Mouse (Mus musculus) urinary bladder, adult 2 months (tissue): ENCODE data around the gene Olfr5. TPM values are rescaled to one million over a fixed set of nuclear protein-coding genes. Genes with fewer than 3 reads are reported as not detected.
"Not testable (repeated sequence)": the region's sequence is repeated elsewhere in the genome, so short reads cannot be mapped to it uniquely, and the experiment has no call there.

Source experiments
- DNase-seq: peaks from one replicate; pipeline ENCODE4 v3.0.0; 2022; ENCODE audit warnings: low spot score
- polyA plus RNA-seq: library from polyadenylated mRNA; depleted of rRNA; stranded (reverse); fragments of >200 nt; gene quantifications from 2 replicates; pipeline ENCODE4 v1.2.3, GENCODE M21; 2012; rRNA removed

The Olfr5 gene
- not detected in 2 replicates for polyA plus RNA-seq

DNA sequence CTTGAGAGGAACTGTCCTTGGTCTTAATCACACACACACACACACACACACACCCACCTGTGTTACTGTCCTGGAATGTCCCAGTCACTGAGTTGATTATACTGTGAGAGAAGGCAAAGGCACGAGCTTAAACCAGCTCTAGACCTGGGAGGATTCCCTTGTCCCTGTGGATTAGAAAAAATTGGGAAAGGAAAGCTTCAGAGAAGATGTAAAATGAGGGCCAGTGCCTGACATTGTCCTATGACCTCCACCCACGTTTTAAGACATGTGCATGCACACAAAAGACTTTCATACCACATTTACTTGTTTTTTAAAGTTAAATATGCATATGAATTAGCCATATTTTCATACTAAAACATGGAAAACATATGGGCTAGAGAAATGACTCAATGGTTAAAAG lies at the start of gene Olfr5:
Gene Olfr5 (minus strand): TSS at position 101 of the 400 bp plus-strand sequence.
- DNase-seq = no peak

DNA sequence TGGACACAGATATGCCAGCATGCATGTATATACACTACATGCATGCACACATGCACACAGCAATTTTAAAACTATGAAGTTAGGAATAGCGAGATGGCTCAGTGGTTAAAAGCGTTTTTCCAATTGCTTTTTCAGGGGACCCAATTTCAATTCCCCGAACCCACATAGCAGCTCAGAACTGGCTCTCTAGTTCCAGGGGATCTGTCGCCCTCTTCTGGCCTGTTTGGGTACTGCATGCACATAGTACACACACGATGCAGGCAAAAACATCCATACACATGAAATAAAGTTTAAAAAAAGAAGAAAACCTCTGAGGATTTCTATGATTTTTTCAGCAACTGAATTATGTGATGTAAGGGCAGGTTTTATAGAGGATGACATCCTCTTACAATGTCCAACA lies 39.4 kb upstream of the Olfr5 start:
- no peak for DNase-seq

DNA sequence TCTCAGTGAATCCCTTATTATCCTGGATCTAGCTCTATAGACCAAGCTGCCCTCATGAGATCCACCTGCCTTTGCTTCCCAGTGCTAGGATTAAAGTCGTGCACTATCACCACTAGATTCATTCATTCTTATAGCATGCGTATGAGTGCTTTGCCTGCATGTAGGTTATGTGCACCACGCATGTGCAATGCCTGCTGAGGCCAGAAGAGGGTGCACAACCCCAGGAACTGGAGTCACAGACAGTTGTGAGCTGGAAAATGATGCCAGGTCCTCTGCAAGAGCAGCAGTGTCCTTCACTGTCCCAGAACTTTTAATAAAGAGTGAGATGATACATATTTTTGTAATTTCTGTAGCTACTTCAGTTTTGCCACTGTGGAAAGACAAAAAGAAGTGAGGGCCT lies 38.3 kb upstream of the Olfr5 start:
- DNase-seq = no peak

DNA sequence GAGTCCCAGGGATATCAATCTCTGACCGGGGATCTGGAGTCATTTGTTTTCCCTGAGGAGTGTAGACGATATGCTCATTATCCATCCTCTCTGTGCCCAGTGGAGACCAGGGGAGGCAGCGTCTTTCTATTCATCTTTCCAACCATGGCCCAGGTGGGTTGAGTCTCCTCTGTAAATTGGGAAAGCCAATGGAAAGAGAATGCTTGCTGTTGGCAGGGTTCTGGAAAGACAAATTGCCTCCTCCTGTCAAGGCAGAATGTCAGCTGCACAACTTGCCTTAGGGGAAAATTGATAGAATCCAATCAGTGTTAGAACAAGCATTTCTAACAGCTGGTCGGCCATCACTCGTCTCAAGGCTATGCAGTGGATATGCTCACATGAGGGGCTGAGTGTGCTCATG lies 36.1 kb upstream of the Olfr5 start, which contains the start of gene Olfr1349:
Gene Olfr1349 (minus strand): TSS at position 101 of the 400 bp plus-strand sequence.
- no peak for DNase-seq

DNA sequence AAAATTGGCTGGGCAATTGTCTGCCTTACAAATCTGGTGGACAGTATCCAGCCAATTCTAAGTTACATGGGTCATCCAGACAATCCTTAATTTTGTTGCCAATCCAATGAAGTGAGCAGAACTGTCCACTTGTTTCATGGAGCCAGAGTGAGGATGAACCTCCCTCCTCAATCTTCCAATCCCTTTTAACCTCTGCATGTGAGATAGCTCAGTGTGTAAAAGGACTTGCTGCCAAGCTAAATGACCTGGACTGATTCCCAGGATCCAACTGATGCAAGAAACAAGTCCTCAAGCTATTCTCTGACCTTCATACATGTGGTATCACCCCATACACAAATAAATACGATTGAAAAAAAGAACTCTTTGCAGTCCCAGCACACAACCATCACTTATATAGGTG lies 34.9 kb upstream of the Olfr5 start:
- DNase-seq = no peak

DNA sequence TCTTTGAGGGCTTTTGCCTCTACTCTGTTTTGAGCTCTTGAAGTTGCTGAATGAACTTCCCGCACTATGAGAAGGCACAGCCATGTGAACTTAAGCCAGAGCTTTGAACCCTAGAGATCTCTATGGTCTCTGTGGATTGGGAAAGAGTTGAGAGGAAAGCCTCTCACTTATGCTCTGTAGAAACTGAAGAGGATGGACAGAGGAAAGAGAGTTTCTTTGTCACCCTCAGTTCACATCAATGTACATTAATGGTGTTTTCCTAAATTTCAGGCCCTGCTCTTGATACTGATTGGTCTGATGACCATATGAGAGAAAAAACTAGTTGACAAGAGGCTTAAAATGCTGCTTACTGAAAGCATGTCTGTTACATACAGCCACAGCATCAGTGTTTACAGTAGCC lies 21.9 kb upstream of the Olfr5 start, which contains the start of gene Olfr1348:
Gene Olfr1348 (minus strand): TSS at position 101 of the 400 bp plus-strand sequence.
- DNase-seq = no peak

DNA sequence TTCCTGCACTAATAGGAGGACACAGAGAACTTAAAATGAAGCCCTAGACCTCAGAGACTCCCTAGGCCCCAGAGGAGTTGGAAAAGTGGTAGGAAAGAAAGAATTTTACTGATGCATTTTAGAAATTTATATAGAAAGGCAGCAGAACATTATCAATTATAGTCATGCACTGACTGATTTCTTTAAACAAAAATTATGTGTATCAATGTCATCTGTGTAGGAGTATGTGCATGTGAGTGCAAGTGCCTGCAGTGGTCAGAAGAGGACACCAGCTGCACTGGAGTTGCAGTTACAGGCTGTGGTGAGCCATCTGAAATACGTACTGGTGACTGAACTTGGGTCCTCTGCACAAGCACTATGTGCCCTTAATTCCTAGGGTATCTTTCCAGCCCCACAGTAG lies 12.9 kb upstream of the Olfr5 start, which contains the start of gene Olfr1347:
Gene Olfr1347 (minus strand): TSS at position 101 of the 400 bp plus-strand sequence.
- DNase-seq = no peak

DNA sequence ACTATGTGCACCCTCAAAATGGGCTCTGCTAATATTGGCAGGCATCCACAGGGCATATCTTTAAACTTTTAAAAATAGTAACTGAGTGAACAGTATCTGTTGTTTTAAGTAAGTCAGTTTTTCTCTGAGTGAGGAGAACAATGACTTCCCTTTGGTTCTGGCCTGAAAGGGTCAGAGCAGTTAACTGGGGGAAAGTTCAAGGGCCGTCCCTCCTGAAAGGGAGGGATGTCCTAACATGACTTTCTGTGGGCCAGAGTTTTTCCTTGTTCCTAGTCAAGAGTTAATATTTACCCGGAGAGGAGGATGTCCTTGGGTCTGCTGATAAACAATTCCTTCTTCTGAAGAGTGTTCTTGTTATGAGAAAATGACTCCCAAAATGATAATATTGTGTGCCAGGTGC lies 9.1 kb downstream of the Olfr5 start:
- not testable (repeated sequence) for DNase-seq

DNA sequence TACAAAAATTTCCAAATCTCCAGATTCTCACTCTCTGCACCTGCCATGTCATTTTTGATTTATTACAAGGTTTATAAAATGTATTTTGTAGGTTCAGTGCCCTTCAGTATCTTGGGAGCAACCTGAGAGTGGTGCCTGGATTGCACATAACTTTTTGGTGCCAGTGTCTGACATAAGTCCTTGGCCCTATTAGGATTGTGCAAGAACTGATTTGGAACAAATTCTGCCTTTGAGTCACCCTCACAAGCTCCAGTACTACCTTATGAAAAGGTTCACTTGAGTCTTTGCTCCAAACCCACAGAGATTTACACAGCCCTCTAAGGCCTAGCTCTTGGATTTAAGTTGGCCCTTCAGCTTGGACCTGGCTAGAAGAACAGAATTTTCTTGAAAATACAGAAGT lies 19.8 kb downstream of the Olfr5 start, which contains the start of gene Olfr1346:
Gene Olfr1346 (plus strand): TSS at position 151 of the 400 bp plus-strand sequence.
- DNase-seq = no peak

DNA sequence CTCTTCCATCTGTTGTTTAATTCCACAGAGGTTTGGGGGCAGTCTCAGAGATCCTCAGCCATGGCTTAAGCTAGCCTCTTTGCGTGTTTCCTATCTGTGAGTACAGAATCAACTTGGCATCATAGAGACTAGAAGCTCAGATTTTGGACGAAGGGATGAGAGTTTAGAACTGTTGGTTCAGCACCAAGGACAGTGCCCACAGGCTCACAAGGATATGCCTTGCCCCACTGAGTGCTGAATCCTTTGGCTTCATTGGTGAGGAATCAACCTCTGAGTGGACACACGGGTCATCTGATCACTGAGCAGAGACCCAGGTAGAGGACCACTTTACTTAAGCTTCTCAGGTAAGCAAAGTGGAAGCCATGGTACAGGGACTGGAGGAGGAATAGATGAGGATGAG lies 30.3 kb downstream of the Olfr5 start:
- DNase-seq = no peak

DNA sequence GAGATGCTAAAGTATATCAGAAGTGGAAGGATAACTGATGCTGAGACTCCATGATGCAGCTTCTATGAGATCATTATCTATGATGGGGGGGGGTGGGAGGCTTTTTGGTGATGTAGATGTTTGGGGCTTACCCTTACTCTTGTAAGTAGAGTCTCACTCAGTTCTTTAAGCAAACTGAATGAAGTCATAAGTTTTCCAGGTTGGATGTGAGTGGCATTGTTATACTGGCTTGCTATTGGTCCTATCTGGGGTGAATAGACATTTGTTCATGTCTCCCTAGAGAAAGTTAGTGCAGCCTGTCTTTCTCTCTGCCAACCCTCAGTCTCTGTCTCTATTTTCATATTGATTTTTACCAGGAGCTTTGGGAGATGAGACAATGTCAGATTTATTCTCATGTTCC lies 30.9 kb downstream of the Olfr5 start, which contains the start of gene Olfr1336:
Gene Olfr1336 (plus strand): TSS at position 301 of the 400 bp plus-strand sequence.
- no peak for DNase-seq

DNA sequence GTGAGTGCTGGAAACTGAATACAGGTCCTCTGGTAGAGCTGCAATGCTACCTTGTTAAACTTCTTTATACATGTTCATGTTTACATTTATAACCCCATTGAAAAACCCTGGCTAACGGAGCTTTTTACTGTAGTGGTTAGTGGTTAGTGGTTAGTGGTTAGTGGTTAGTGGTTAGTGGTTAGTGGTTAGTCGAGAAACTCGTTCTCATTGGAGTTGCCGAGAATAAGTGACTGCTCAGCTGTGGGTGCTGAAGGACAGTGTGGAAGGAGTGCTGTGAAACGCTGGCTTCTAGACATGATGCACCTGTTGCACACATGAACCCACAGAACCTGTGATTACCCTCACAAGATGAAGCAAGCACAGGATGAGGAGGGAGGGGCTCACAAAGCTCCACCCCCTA lies 39.0 kb downstream of the Olfr5 start:
- no peak for DNase-seq

DNA sequence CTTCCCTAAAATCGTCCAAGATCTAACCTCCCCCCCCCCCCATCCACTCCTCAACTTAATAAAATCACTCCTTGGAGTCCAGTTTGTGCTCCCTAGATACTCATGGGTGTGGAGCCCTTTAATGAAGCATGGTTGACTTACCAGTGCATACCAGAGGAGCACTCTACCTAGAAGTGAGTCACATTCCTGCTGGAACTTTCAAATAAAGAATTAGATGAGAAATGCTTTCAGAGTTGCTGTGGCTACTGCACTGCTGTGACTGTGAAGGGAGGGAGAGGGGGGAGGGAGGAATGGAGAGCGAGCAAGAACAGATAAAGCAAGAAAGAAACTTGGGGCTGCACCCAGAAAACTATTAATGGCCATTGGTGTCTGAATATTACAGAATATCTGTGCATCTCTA lies 45.6 kb downstream of the Olfr5 start:
- DNase-seq = no peak

DNA sequence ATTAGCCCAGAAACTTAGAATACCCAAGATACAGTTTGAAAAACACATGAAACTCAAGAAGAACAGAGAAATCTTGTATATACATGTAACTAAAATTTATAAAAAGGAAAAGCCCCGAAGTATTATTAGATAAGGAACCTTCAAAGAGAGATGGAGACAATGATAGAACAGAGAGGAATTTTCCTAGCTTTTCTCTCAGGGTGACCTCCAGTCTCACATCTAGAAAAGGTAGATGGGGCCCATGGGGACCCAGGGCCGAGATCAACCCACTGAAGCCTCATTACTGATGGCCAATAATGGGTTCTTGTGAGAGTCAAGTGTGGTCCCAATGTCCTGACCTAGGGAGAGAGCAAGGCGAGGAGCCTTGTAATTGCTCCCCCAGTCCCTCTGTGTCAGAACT lies 48.4 kb downstream of the Olfr5 start, which contains the start of gene Olfr1344:
Gene Olfr1344 (plus strand): TSS at position 301 of the 400 bp plus-strand sequence.
- DNase-seq = no peak

DNA sequence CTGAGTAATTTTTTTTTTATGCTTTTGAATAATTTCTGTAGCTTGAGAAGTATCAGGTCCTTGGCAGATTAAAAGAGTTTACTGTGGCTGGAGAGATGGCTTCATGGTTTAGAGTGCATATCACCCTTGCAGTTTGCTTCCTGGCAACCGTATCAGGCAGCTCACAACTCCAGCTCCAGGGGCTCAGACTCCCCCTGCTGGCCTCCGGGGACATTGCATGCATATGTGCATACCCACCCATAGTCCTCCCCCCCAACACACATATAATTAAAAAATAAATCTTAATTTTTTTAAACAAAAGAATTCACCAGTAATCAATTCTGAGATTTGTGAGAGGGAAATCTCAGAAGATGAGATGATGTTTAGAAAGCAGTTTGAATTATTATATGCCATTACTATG lies 56.4 kb downstream of the Olfr5 start:
- no peak for DNase-seq

DNA sequence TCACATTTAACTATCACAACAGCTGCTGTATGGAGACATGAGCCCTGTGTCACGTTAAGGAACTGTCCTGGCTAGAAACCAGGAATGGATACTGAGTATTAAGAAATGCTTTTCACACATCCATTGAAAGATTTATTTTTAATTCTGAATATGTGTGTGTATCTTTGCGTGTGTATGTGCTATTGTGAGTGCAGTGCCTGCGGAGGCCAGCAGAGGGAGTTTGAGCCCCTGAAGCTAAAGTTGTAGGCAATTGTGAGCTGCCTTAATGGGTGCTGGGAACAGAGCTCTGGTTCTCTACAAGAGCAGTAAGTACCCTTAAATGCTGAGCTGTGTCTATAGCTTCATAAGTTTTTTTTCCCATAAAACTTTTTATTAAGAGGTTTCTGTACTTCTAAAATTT lies 57.4 kb downstream of the Olfr5 start:
- no peak for DNase-seq

Other genes starting within 250 kb of the Olfr5 start
- not detected in 2 replicates for gene Epp13, start 234.2 kb downstream of the Olfr5 start, polyA plus RNA-seq
- gene Zfp667, start 200.4 kb downstream of the Olfr5 start, polyA plus RNA-seq = 8.9 and 9.4 TPM in 2 replicates
- gene Zfp583, start 155.7 kb downstream of the Olfr5 start, polyA plus RNA-seq = 2.8 TPM in 2 replicates
- gene Gm3854, start 143.2 kb downstream of the Olfr5 start, polyA plus RNA-seq = 0.63 and 0.83 TPM in 2 replicates
- gene Zfp78, start 123.7 kb downstream of the Olfr5 start, polyA plus RNA-seq = 2.6 and 3.5 TPM in 2 replicates
- gene Zfp28, start 103.6 kb downstream of the Olfr5 start, polyA plus RNA-seq = 8.2 and 10.0 TPM in 2 replicates
- 0.24 and 0.30 TPM in 2 replicates for gene Smim17, start 88.2 kb downstream of the Olfr5 start, polyA plus RNA-seq
- gene Gm20715, start 76.7 kb downstream of the Olfr5 start, polyA plus RNA-seq = 0.03 TPM in 1 of 2 replicates, not detected in the other
- not detected in 2 replicates for gene Olfr1344, start 48.3 kb downstream of the Olfr5 start, polyA plus RNA-seq
- not detected in 2 replicates for gene Olfr1336, start 30.8 kb downstream of the Olfr5 start, polyA plus RNA-seq
- gene Olfr1346, start 19.8 kb downstream of the Olfr5 start, polyA plus RNA-seq = not detected in 2 replicates
- not detected in 2 replicates for gene Olfr1347, start 12.8 kb upstream of the Olfr5 start, polyA plus RNA-seq
- gene Olfr1348, start 21.8 kb upstream of the Olfr5 start, polyA plus RNA-seq = not detected in 2 replicates
- gene Olfr1349, start 36.0 kb upstream of the Olfr5 start, polyA plus RNA-seq = not detected in 2 replicates
- not detected in 2 replicates for gene Olfr1350, start 77.9 kb upstream of the Olfr5 start, polyA plus RNA-seq
- 2.6 and 4.4 TPM in 2 replicates for gene Zim1, start 209.5 kb upstream of the Olfr5 start, polyA plus RNA-seq
- gene Peg3, start 243.5 kb upstream of the Olfr5 start, polyA plus RNA-seq = 34.1 and 38.6 TPM in 2 replicates
- 0.78 and 0.84 TPM in 2 replicates for gene Usp29, start 243.6 kb upstream of the Olfr5 start, polyA plus RNA-seq